Mouse (Mus musculus) MEL (cell line): Measurements from ENCODE around the gene Ugt2b35.

ENCODE experiments used
- CTCF ChIP-seq, 3 experiments: IDR thresholded peaks in 2 of 3; conservative IDR thresholded peaks in 1 of 3; 2 replicates each; pipeline ENCODE4 v1.5.1; 2011 to 2012; ENCODE audit warnings: low read length in 3 of 3, low read depth in 2 of 3, mild to moderate bottlenecking in 2 of 3, improper control_type of control experiment in 1 of 3, inconsistent platforms in 1 of 3, mixed read lengths in 1 of 3, moderate library complexity in 1 of 3; ENCODE audit not compliant: control insufficient read depth in 1 of 3, insufficient read depth in 1 of 3, poor library complexity in 1 of 3, severe bottlenecking in 1 of 3
- EP300 ChIP-seq, 2 experiments: IDR thresholded peaks; 2 replicates each; pipeline ENCODE4 v1.6.1; 2011; ENCODE audit warnings: improper control_type of control experiment in 2 of 2, low read length in 2 of 2, low read depth in 1 of 2, mild to moderate bottlenecking in 1 of 2
- POLR2A ChIP-seq, 2 experiments: IDR thresholded peaks; 2 replicates each; pipeline ENCODE4 v1.6.1; 2011 to 2012; ENCODE audit warnings: low read length in 2 of 2, mild to moderate bottlenecking in 2 of 2, control low read depth in 1 of 2, improper control_type of control experiment in 1 of 2, low read depth in 1 of 2, moderate library complexity in 1 of 2; ENCODE audit not compliant: control insufficient read depth in 1 of 2, insufficient read depth in 1 of 2, poor library complexity in 1 of 2
- RAD21 ChIP-seq: IDR thresholded peaks from 2 replicates; pipeline ENCODE4 v1.6.1; 2011; ENCODE audit warnings: mild to moderate bottlenecking, low read depth, low read length, improper control_type of control experiment
- TCF12 ChIP-seq: IDR thresholded peaks from 2 replicates; pipeline ENCODE4 v1.6.1; 2014; ENCODE audit warnings: low read depth, mild to moderate bottlenecking, inconsistent platforms, low read length, improper control_type of control experiment, moderate library complexity
- USF1 ChIP-seq: IDR thresholded peaks from 2 replicates; pipeline ENCODE4 v1.6.1; 2014; ENCODE audit warnings: low read depth, mild to moderate bottlenecking, inconsistent platforms, low read length, improper control_type of control experiment, moderate library complexity

GRCm38 (mm10) chr5:87015477-87015876 lies 14.8 kb downstream of the Ugt2b35 start:
- TF ChIP-seq POLR2A (IDR thresholded peaks at IDR 0.05; ENCODE audit: control insufficient read depth in 1 of 2, insufficient read depth in 1 of 2, low read depth in 1 of 2, low read length in 2 of 2, poor library complexity in 1 of 2): no peak
- TF ChIP-seq USF1: no peak
- no peak for TF ChIP-seq CTCF (IDR thresholded peaks at IDR 0.05 in 2 of 3, conservative IDR thresholded peaks at IDR 0.05 in 1 of 3; ENCODE audit: control insufficient read depth in 1 of 3, insufficient read depth in 1 of 3, low read depth in 2 of 3, low read length in 3 of 3, poor library complexity in 1 of 3, severe bottlenecking in 1 of 3)
- TF ChIP-seq EP300 (IDR thresholded peaks at IDR 0.05; ENCODE audit: low read depth in 1 of 2, low read length in 2 of 2): no peak
- no peak for TF ChIP-seq TCF12
- no peak for TF ChIP-seq RAD21
